Mouse (Mus musculus): ENCODE measurements around the gene Ncapd2. TPM values are rescaled to one million over a fixed set of nuclear protein-coding genes. Genes with fewer than 3 reads are reported as not detected.

Ncapd2 gene
- polyA plus RNA-seq, 1 experiment from 2014 or later = 37.7 TPM

GRCm38 (mm10) chr6:125232516-125232915, 41.0 kb upstream of the Ncapd2 start:
- Histone ChIP-seq H3K36me3 (ENCODE audit: control insufficient read depth, insufficient read depth, low read length) (no peaks in the 10 kb centered on the region), H3K27me3 (replicated peaks; ENCODE audit: control insufficient read depth, insufficient read depth, low read length) (no peaks in the 10 kb centered on the region), H3K4me3 (ENCODE audit: low read length) (no peak overlapping the region), H3K4me1 (ENCODE audit: control insufficient read depth, insufficient read depth, low read depth, low read length) (peaks cover 8% of the 10 kb centered on the region), H3K27ac (ENCODE audit: low read depth, low read length) (no peak overlapping the region), H3K4me2 (ENCODE audit: low read length) (no peak overlapping the region), H3K9me3 (ENCODE audit: control insufficient read depth, low read length) (no peaks in the 10 kb centered on the region), H3K9ac (ENCODE audit: low read depth, low read length) (no peak overlapping the region)
- ATAC-seq = no peak
- WGBS = 73% methylated on average over 6 of the region's 6 CpGs

DNA sequence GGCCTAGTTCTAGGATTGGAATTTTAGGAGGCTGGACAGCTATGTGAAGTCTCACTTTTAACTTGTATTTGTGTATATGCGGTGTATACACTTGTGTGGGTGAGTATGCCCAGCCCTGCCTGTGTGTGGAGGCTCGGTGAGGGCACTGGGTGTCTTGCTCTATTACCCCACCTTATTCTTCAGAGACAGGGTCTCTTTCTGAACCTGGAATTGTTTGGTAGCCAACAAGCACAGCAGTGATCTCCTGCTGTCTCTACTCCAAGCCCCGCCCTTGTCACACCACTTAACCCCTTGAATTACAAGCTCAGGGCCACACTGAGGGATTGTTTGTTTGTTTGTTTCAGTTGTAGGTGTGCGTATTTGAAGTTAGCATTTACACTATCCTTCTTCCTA, 40.5 kb upstream of the Ncapd2 start:
- 52% methylated on average over 4 of the region's 4 CpGs for WGBS
- Histone ChIP-seq H3K9me3 (ENCODE audit: control insufficient read depth, low read length) (no peaks in the 10 kb centered on the region), H3K4me2 (ENCODE audit: low read length) (peak overlapping the region; percentile 89), H3K27ac (ENCODE audit: low read depth, low read length) (peak overlapping the region; percentile 74; the same call in 1 of the 2 replicates), H3K4me1 (ENCODE audit: control insufficient read depth, insufficient read depth, low read depth, low read length) (peaks cover 8% of the 10 kb centered on the region), H3K27me3 (replicated peaks; ENCODE audit: control insufficient read depth, insufficient read depth, low read length) (no peaks in the 10 kb centered on the region), H3K4me3 (ENCODE audit: low read length) (peak overlapping the region; percentile 49), H3K9ac (ENCODE audit: low read depth, low read length) (peak overlapping the region; percentile 73; the same call in 1 of the 2 replicates), H3K36me3 (ENCODE audit: control insufficient read depth, insufficient read depth, low read length) (no peaks in the 10 kb centered on the region)
- ATAC-seq = peak; percentile 26; the same call in 1 of the 2 replicates

GRCm38 (mm10) chr6:125231117-125232044, 39.9 kb upstream of the Ncapd2 start, which contains the start of gene Tapbpl:
Gene Tapbpl, minus strand, starts transcription at chr6:125231860.
- no peaks in the 10 kb centered on the region for H3K9me3 ChIP-seq (ENCODE audit: control insufficient read depth, low read length)
- H3K27ac ChIP-seq (ENCODE audit: low read depth, low read length) = peak within 1 kb of the TSS; percentile 74
- H3K36me3 ChIP-seq (ENCODE audit: control insufficient read depth, insufficient read depth, low read length) = no peaks in the 10 kb centered on the region
- ATAC-seq = peak; percentile 87
- H3K4me2 ChIP-seq (ENCODE audit: low read length) = peak within 1 kb of the TSS; percentile 89
- H3K27me3 ChIP-seq (replicated peaks; ENCODE audit: control insufficient read depth, insufficient read depth, low read length) = no peaks in the 10 kb centered on the region
- peak within 1 kb of the TSS; percentile 49 for H3K4me3 ChIP-seq (ENCODE audit: low read length)
- 8% methylated on average over 16 of the region's 16 CpGs for WGBS
- H3K4me1 ChIP-seq (ENCODE audit: control insufficient read depth, insufficient read depth, low read depth, low read length) = peaks cover 8% of the 10 kb centered on the region
- H3K9ac ChIP-seq (ENCODE audit: low read depth, low read length) = peak within 1 kb of the TSS; percentile 73

DNA sequence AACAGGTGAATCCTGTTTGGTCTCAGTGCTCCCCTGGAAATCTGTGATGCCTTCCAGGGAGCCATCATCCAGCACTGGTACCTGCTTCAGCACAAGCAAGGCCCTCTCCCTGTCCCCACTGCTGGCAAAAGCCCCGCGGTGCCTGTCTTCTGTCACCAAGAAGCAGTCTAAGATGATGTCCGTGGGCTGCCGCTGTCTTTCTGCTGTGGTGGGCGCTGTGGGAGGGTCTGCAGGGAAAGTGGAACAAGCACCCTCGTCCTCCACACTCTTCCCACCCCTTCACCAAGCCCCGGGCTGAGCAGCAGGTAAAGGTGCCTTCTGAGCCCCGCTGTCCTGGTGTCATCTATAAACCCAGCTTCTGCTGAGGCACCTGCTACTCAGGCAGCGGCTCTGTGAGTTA, 39.1 kb upstream of the Ncapd2 start:
- Histone ChIP-seq H3K4me2 (ENCODE audit: low read length) (peak overlapping the region; percentile 89), H3K9ac (ENCODE audit: low read depth, low read length) (peak overlapping the region; percentile 50), H3K4me3 (ENCODE audit: low read length) (no peak overlapping the region), H3K27ac (ENCODE audit: low read depth, low read length) (peak overlapping the region; percentile 74; the same call in 1 of the 2 replicates), H3K27me3 (replicated peaks; ENCODE audit: control insufficient read depth, insufficient read depth, low read length) (no peaks in the 10 kb centered on the region), H3K36me3 (ENCODE audit: control insufficient read depth, insufficient read depth, low read length) (no peaks in the 10 kb centered on the region), H3K9me3 (ENCODE audit: control insufficient read depth, low read length) (no peaks in the 10 kb centered on the region), H3K4me1 (ENCODE audit: control insufficient read depth, insufficient read depth, low read depth, low read length) (peaks cover 8% of the 10 kb centered on the region)
- 61% methylated on average over 9 of the region's 9 CpGs for WGBS
- ATAC-seq = 0 out of 2 replicates have a peak, but pooled peaks have one; percentile 21

DNA sequence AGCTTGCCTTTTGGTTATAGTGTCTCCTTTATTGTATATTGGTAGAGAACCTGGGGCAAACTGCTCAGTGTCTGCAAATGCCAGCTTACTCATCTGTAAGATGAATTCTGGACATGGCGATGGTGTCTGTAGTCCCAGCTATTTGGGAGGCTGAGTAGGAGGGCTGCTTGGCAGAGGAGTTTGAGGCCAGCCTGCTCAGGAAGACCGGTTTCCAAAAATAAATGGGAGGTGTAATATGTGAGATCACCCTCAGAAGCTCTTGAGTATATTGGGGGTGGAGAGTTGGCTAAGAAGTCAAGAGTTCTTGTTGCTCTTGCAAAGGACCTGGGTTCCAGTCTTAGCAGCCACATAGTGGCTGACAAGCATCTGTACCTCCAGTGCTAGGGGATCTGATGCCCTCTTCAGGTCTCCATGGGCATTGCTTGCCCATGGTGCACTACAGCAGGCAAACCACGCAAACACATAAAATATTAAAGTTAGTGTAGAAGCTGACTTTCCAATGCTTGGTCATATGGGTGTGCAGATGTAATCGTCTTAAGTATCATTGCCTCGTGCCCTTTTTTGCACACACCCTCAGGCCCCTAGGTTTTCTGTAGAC, 34.1 kb upstream of the Ncapd2 start:
- Histone ChIP-seq H3K4me3 (ENCODE audit: low read length) (no peak overlapping the region), H3K4me1 (ENCODE audit: control insufficient read depth, insufficient read depth, low read depth, low read length) (no peaks in the 10 kb centered on the region), H3K9ac (ENCODE audit: low read depth, low read length) (no peak overlapping the region), H3K4me2 (ENCODE audit: low read length) (no peak overlapping the region), H3K36me3 (ENCODE audit: control insufficient read depth, insufficient read depth, low read length) (no peaks in the 10 kb centered on the region; the same call in 1 of the 2 replicates), H3K9me3 (ENCODE audit: control insufficient read depth, low read length) (no peaks in the 10 kb centered on the region), H3K27ac (ENCODE audit: low read depth, low read length) (no peak overlapping the region), H3K27me3 (replicated peaks; ENCODE audit: control insufficient read depth, insufficient read depth, low read length) (no peaks in the 10 kb centered on the region)
- ATAC-seq = no peak
- whole genome bisulfite sequencing = 86% methylated on average over 5 of the region's 5 CpGs

- WGBS = 91% methylated on average over 3 of the region's 3 CpGs
- H3K4me1 ChIP-seq (ENCODE audit: control insufficient read depth, insufficient read depth, low read depth, low read length) = no peaks in the 10 kb centered on the region
- H3K9me3 ChIP-seq (ENCODE audit: control insufficient read depth, low read length) = no peaks in the 10 kb centered on the region
Measured at GRCm38 (mm10) chr6:125222577-125222976, 31.1 kb upstream of the Ncapd2 start.

DNA sequence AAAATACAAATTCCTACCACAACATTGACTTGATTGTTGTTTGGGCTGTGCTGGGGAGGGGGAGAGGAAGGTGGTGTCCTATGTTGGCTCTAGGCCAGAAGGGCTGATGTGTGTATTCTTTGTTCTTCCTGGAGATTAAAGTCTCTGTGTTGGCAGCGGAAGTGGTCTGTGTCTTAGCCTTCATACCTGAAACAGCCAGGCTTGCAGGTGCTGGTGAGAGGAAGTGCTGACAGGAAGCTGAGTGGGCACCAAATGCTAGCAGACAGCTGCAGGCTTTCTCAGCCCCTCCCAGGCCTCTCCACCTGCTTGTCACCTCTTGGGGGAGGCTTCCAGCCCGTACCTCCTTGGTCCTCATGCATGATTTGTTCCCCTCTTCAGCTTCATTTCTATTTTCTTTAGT, 30.6 kb upstream of the Ncapd2 start:
- no peaks in the 10 kb centered on the region for H3K27me3 ChIP-seq (replicated peaks; ENCODE audit: control insufficient read depth, insufficient read depth, low read length)
- 72% methylated on average over 2 of the region's 2 CpGs for WGBS
- H3K36me3 ChIP-seq (ENCODE audit: control insufficient read depth, insufficient read depth, low read length) = no peaks in the 10 kb centered on the region; the same call in 1 of the 2 replicates
- no peak overlapping the region for H3K4me2 ChIP-seq (ENCODE audit: low read length)
- H3K27ac ChIP-seq (ENCODE audit: low read depth, low read length) = no peak overlapping the region
- H3K4me3 ChIP-seq (ENCODE audit: low read length) = no peak overlapping the region
- no peak overlapping the region for H3K9ac ChIP-seq (ENCODE audit: low read depth, low read length)
- ATAC-seq = no peak
- no peaks in the 10 kb centered on the region for H3K9me3 ChIP-seq (ENCODE audit: control insufficient read depth, low read length)
- no peaks in the 10 kb centered on the region for H3K4me1 ChIP-seq (ENCODE audit: control insufficient read depth, insufficient read depth, low read depth, low read length)

More at GRCm38 (mm10) chr6:125222577-125222976, 31.1 kb upstream of the Ncapd2 start:
- H3K27me3 ChIP-seq (replicated peaks; ENCODE audit: control insufficient read depth, insufficient read depth, low read length) = no peaks in the 10 kb centered on the region
- no peak overlapping the region for H3K9ac ChIP-seq (ENCODE audit: low read depth, low read length)
- H3K36me3 ChIP-seq (ENCODE audit: control insufficient read depth, insufficient read depth, low read length) = no peaks in the 10 kb centered on the region; the same call in 1 of the 2 replicates
- H3K4me3 ChIP-seq (ENCODE audit: low read length) = no peak overlapping the region
- H3K27ac ChIP-seq (ENCODE audit: low read depth, low read length) = no peak overlapping the region
- no peak overlapping the region for H3K4me2 ChIP-seq (ENCODE audit: low read length)
- ATAC-seq = no peak

- Histone ChIP-seq H3K36me3 (ENCODE audit: control insufficient read depth, insufficient read depth, low read length) (no peaks in the 10 kb centered on the region; the same call in 1 of the 2 replicates), H3K4me1 (ENCODE audit: control insufficient read depth, insufficient read depth, low read depth, low read length) (peaks cover 7% of the 10 kb centered on the region), H3K4me3 (ENCODE audit: low read length) (no peak overlapping the region), H3K9me3 (ENCODE audit: control insufficient read depth, low read length) (no peaks in the 10 kb centered on the region), H3K27ac (ENCODE audit: low read depth, low read length) (no peak overlapping the region), H3K27me3 (replicated peaks; ENCODE audit: control insufficient read depth, insufficient read depth, low read length) (no peaks in the 10 kb centered on the region), H3K4me2 (ENCODE audit: low read length) (no peak overlapping the region), H3K9ac (ENCODE audit: low read depth, low read length) (no peak overlapping the region)
- WGBS = 89% methylated on average over 20 of the region's 20 CpGs
- ATAC-seq = no peak
Measured at GRCm38 (mm10) chr6:125221115-125221745, 29.7 kb upstream of the Ncapd2 start.

All from hindbrain, embryonic 16.5 days (tissue).